Mouse (Mus musculus) layer of hippocampus, adult 11-12 months (tissue): ENCODE results near the gene Rce1.
"Not testable (repeated sequence)": the region's sequence is repeated elsewhere in the genome, so short reads cannot be mapped to it uniquely, and the experiment has no call there.

Experiments
- DNase-seq: peaks from one replicate; pipeline ENCODE4 v3.0.0; 2022; ENCODE audit warnings: low spot score

Rce1 gene

DNA sequence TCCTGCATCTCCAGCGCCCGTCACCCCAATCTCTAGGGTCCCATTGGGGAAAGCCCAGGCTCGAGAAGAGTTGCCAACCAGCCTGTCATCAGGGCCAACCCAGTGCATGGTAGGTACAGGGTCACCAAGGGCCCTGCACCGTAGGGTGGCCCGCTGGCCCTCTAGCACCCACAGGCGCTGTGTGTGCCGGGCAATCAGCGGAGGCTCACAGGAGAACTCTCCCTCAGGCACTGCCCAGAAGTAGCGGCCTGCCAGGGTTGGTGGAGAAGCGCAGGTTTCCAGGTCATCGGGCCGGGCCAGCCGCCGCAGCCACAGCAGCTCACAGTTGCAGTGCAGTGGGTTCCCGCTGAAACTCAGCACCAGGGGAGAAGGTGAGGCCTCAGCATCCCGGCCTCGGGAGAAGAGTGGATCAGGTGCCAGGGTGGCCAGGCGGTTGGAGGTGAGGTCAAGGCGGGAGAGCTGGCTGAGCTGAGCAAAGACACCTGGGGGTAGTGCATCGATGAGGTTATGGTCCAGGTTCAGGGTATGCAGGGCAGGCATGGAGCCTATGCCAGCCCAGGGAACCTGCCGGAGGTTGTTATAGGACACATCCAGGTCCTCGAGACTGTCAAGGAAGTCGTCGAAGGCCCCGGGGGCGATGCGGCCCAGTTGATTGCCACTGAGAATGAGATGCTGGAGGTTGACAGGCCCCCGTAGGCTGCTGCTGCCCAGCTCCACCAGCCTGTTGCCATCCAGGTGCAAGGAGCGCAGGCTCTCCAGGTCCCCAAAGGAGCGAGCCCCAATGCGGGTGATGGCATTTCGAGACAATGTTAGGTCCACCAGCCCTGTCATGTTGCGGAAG, 11.8 kb downstream of the Rce1 start:
- peak; percentile 18 for DNase-seq

DNA sequence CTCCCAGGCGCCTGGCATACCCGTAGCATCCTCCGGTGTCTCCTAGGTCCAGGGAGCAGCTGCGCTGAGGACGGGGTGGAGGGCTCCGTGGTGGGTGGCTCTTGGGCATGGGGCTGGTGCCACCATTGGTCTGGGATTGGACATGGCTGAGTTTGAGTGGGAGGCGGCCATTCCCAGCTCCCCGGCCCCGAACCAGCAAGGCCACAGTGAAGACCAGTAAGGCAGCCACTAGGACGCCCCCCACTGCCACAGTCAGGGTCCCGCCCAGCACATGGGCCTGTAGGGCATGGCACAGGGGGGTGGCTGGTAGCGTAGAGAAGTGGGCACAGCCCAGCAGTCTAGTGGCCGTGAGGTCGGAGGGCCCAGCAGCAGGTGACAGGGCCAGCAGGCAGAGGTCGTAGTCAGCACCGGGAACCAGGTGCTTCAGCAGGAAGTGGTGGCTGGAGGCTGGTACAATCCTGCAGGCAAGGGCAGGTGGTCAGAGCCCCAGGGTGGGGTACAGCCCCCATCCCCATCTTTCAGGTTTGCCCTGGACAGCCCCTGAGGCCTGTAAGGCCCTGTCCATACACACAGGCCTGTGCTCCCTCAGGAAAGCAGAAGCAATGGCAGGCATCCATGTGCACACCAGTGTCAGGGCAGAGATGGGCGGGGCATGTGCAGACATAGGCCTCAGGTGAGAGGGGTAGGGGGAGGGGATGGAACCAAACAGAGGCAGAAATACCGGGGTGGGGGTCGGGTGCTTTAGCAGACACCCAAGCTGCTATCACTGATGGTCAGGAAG, 13.1 kb downstream of the Rce1 start:
- DNase-seq: no peak

DNA sequence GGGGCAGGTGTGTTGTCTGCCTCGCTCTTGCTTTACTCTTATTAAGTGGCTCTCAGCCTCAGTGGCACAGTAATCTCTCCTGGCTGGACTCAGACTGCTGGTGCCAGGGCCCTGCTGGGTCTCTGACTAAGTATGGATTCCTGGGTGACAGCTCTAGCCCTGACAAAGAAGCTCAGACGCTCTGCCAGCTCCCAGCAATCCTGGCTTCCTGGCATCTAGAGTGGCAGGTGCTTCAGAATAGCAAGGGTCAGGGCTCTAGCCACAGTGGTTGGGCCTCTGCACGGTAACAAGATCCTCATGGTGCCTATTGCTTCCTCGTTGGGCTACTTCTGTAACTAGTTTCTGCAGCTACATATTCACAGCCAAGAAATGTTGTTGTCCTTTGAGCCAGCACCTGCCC, 15.3 kb downstream of the Rce1 start:
- DNase-seq: no peak

DNA sequence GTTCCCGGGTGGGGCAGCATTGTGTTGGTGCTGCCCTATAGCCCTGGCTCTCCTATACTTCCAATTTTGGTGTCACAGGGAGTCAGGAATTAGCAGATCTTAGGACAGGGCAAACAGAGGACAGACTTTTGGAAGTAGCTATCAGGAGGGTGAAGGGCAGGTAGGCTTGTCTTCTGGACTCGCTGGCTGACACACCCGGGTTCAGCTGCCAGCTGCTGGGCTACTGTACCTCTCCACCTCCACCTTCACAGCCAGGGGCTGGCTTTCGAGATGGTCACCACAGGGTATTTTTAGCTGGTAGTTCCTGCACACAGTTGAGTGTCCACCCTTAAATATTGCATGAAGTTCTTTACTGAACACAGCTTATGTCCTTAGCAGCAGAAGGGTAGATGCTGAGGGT, 16.9 kb downstream of the Rce1 start:
- no peak for DNase-seq

DNA sequence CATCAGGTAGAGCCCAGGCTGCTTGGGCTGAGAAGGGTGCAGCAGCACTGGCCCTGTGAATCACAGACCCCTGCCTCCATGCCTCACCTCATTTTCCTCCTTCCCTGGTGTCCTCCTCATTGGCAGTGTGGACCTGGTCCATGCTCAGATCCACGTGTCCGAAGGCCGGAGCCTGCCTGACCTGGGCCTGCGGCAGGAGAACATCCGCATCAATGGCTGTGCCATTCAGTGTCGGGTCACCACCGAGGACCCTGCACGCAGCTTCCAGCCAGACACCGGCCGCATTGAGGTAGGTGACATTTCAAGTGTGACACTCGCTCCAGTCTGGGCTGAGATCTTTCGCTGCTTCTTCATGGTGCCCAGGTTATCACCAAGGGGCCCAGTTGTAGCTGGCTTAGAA, 18.0 kb downstream of the Rce1 start:
- no peak for DNase-seq

DNA sequence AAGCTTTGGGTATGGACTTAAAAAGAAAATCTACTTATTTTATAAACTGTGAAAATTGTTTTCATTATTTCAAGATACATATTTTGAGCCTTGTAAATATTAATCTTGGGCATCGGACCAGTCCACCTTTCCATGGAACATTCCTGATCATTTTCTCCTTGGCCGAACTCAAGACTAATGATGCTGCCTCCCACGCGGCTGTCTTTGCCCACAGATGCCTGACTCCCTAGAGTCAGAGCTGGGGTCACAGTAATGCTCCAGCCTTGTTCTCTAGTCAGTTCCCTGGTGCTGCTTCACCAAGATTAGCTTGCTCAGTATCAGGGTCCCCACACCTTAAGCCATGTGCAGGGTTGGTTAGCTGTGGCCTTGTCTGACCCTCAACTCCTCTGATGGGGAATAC, 19.8 kb downstream of the Rce1 start:
- DNase-seq: no peak

DNA sequence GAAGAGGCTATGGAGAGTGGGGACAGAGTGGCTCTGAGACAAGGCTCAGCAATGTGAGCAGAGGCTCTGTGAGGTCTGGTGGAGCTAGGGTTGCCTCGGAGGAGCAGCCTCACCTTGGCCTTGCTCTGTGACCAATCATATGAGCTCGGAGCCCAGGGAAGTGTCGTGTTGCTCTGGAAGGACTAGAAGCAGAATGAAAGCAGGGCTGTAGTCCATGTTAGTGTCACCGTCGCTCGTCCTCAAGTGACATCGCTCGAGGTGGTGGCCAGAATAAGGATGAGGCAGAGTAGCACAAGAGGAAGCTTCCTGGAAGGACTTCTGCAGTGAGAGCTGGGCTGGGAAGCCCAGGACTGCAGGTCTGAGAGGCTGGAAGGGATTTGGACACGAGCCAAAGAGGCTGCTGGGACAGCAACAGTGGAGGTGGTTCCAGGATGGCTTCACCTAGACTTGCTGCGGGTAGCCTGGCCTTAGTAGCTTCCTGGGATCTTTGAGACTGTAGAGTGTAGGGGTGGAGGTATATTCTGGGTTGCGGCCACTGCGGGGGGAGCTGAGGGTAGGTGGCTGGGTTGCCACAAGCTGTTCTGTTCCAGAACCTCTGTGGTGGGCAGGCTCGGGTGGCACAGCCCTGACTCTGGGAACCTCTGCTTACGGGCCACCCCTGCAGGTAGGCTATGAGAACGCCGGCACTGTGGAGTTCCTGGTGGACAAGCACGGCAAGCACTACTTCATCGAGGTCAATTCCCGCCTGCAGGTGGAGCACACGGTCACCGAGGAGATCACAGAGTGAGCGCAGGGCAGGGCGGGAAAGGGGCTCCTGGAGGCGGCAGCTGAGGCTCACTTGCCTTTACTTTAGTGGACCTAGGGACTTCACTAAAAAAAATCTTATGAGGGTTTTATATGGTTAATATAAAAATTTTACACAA, 21.4 kb downstream of the Rce1 start:
- DNase-seq: no peak

DNA sequence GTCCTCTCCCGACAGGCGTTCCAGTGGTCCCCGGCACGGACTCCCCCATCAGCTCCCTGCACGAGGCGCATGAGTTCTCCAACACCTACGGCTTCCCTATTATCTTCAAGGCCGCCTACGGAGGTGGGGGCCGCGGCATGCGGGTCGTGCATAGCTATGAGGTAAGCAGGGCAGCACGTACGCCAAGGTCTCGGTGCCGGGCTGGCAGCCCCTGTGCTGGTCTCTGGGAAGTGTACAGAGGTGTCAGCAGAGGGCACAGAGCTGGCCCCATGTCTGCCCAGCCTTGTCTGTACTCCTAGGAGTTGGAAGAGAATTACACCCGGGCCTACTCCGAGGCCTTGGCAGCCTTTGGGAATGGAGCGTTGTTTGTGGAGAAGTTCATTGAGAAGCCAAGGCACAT, 23.0 kb downstream of the Rce1 start:
- DNase-seq: no peak

DNA sequence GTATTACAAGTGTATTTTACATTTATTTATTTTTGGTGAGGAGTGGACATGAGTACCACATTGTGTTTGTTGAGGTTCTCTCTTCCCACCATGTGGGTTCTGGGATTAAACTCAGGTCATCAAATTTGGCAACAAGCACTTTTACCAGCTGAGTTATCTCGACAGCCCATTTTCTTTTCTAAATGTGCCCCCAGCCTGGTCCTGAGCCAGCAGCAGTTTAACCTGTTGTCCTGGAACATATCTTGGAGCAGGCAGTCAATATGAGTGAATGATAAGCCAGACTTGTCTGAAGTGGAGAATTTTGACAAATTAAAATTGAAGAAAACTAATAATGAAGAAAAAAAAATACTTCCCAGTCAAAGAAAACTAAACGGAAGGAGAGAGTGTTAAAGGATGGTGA, 29.4 kb downstream of the Rce1 start:
- DNase-seq: no peak

DNA sequence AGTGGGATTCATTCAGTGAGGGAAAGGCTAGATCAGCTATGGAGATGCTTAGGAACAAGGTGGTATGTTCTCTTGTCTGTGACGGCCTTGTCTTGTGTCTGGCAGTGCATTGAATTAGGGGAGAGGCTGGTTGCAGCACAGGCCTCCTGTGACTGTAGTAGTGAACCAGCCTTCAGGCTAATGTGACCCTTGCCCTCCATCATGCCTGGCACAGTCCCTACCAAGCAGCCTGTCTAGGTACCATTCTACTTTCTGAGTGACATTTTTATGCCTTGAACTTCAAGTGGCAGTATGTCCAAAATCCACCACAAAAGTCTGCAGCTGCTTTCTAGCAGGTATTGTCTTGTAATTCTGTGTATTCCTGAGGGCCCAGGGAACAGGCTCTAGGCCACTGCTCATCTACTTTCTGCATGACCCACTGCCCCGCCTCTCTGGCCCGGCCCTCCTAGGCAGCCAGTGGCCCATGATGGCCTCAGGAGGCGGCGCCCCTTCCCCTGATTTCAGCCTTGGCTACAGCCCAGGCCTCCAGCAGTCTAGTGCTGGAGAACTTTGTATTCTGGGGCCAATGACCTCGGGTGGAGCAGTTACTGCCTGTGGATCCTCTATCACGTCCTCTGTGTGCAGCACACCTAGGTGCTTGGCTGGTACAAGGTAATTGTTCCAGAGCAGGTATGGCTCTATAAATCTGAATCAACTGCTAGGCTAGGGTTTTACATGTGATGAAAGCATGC, 31.5 kb downstream of the Rce1 start:
- no peak for DNase-seq

DNA sequence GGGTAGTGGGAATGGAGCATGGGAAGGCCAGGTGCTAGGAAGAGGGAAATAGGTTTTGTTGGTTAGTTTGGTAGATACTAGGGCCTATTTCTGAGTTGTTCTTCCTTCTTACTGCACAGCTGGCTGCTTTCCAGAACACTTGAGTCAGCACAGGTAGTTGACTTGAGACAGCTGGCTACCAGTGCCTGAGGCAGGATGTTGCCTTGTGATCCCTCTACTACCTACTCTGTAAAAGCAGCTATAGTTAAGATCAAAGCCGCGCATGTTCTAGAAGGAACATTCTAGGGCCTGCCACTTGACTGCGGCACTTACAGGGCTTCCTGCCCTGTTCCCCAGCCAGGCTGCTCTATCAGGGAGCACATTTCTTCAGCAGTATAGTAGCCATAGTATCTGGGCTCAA, 35.4 kb downstream of the Rce1 start:
- no peak for DNase-seq

DNA sequence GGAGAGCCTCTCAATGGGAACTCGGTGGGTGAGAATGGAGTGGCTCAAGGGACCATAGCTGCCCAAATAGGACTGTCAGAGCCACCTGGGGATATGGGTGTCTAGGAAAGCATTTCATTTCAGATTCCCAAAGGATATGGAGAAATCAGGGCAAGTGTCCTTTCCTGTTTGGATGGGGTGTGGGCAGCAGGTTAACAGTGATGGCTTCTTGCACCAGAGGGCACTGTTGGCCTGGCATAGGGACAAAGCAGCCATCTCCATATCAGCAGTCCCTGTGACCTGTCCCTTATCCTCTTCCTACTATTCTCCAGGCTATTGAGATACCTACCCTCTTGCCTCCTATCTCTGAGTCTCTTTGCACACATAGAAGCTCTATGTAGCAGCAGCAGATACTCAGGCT, 36.4 kb downstream of the Rce1 start:
- no peak for DNase-seq

DNA sequence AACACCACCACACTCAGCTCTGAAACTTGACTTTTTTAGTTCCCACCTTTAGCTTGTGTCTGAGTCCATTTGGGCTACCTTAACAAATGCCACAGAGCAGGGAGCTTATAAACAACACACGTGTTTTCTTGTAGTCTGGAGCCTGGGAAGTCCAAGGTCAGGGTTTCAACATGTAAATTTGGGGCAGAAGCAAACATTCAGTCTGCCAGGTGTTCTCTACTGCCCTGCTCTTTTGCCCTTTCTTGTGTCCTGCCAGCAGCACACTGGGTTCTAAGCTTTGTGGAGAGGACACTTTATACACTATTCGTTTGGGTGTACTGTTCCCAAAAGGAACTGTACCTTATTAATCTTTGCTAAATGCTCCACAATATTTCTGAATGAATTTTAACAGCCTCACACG, 37.0 kb downstream of the Rce1 start:
- no peak for DNase-seq

DNA sequence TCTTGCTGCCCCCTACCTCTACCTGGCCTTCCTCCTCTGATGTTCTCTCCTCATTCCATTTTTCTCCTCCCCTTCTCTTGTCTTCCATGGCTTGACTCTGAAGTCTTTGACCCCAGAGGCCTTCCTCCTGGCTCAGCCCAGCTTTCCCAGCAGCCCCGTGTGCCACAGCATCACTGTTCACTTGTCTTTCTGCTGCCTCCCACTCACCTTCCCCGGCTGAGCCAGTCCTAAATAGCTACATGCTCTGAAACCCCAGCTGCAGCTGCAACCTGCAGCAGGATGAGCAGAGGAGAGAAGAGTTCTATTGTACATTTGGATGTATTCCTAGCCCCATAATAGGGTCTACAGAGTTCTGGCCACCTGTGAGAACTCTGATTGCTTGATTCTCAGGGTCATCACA, 38.0 kb downstream of the Rce1 start:
- no peak for DNase-seq

DNA sequence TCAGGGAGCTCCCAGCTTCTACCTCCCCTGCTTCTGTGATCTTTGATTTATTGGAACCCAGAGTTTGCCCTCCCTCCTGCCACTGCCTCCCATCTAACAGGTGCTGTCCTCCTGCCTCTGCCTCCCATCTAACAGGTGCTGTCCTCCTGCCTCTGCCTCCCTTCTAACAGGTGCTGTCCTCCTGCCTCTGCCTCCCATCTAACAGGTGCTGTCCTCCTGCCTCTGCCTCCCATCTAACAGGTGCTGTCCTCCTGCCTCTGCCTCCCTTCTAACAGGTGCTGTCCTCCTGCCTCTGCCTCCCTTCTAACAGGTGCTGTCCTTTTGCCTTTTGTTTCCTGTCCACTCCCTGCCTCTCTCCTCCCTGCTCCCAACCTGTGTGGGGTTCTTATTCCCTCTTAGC, 38.7 kb downstream of the Rce1 start:
- DNase-seq: not testable (repeated sequence)

DNA sequence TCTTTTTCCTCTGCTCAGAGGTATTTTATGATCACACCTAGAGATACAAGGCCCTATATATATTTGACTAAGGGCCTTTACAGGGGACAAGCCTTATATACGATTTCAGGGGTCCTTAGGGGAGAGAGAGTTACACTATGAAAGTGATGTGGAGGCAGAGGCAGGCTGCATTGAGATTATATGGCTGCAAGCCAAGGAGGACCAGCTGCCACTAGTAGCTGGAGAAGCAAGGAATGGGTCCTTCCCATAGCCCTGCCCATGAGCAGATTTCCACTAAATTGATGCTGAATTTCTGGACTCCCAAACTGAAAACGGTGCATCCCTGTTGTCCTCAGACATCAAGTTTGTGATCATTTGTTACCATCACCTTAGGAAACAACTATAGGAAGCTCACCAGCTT, 41.6 kb downstream of the Rce1 start:
- DNase-seq: no peak

DNA sequence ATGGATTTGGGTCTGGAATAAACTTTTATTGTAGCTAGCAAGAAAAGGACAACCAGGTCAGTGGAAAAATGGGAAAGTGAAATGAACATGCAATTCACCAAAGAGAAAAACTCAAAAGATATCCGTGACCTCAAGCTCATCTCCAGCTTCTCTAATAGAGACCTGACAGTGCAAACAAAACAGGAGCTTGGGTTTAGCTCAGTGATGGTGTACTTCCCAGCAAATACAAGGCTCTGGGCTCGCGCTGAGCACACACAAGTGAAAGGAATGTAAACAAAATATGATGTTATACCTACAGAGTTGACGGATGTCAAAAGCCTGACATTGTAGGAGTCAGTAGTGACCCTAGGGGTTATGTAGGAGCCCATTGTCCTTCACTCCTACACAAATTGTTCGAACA, 46.1 kb downstream of the Rce1 start:
- no peak for DNase-seq

DNA sequence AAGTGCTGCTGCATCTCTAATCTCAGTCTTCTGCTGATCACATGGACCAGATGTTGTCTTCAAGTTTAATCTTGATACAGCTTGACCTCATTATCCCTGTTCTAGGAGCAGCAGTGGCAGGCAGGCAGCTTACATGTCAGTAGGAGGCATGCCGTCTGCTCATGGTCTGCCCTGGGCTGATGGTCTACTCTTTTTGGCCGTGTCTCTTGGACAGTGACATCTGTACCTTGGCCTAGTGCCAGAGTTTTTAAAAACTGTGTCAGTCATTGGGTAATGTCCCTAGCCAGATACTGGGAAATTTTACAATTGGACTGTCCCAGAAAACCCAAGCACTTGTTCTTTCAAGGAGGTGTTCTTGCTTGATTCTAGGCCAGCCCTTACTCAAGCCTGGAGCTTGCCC, 46.6 kb downstream of the Rce1 start:
- DNase-seq: no peak

DNA sequence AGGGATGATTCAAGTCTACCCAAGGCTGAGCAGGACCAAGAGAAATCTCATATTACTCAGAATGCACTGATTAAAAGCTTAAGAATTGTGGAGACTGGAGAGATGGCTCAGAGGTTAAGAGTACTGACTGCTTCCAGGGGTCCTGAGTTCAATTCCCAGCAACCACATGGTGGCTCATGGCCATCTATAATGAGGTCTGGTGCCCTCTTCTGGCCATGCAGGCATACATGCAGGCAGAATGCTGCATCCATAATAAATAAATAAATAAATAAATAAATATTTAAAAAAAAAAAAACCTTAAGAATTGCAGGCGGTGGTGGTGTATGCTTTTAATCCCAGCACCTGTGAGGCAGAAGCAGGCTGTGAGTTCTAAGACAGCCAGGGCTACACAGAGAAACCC, 52.2 kb downstream of the Rce1 start:
- DNase-seq: no peak
